Mouse (Mus musculus) ovary, adult 18-20 months (tissue): ENCODE results near the gene Ncf2.
A peak's percentile ranks its signal among the peaks of the same experiment; 100 is the strongest.
"Not testable (repeated sequence)": the region's sequence is repeated elsewhere in the genome, so short reads cannot be mapped to it uniquely, and the experiment has no call there.

Source experiments
- DNase-seq: peaks from one replicate; pipeline ENCODE4 v3.0.0; 2022; ENCODE audit warnings: low spot score, mixed read lengths

The Ncf2 gene

DNA sequence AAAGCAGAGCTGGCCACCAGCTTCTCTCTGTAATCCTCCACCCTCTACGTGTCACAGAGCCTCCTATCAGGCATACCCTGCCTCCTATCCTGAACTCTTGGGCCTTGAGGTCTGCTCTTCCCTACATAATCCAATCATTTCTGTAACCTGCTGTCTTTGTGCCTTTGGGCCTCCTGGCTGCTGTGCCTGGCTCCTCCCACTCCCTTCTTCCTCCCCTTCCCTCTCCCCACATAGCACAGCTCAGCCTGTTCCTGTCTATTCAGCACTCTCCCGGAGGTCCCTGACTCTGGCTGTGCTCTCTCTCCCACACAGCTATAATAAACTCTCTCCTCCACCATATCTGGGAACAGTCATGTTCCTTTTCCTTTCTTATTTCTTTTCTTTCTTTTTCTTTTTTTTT is at the start of gene Ncf2:
Gene Ncf2, plus strand, starts transcription at position 298 of the 400 bp plus-strand sequence.
- peak; percentile 8 for DNase-seq

DNA sequence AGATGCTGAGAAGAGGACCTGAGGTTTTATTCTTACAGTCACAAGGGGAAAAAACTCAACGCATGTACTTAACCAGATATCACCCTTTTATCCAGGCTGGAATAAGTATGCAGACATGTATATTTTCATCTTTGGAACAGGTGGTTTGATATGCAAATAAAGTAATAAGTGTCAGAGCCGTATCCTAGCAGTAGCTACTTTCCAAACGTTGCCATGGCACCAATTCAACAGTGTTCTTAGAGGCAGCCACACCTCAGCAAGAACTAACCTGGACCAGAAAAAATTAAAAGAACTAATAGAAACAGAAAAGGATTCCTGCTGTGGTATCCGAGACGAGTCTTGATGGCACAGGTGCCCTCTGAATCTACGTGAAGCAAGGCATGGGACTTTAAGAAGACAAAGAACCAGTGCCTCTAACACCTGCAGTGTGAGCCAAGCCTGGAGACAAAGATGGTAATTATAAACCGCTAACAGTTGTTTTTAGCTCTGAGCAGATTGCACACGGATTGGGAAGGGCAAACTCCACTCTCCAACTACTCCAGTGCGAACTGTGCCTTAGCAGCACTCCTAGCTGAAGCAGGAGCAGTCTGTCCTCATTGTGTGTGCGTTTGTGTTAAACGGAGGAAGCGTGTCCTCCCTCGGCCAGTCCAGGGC is 49.6 kb upstream of the Ncf2 start, which contains the start of gene Apobec4:
Gene Apobec4, plus strand, starts transcription at position 240 of the 654 bp plus-strand sequence.
- no peak for DNase-seq

DNA sequence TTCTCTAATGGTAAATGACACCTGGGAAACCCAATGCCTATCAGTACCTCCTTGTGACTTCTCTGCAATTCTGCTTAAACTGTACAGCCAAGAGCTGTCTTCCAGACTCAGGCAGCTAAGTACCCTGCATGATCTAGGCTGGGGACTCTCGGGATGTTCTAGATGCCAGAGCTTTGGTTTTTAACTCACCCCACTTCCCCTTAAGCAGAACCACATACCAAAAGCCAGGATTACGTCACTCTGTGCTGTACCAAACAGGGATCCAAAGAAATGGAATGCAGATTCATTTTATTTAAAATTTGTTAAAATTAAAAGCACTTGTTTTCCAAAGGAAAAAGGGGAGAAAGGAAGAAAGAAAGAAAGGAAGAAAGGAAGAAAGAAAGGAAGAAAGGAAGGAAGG is 38.2 kb upstream of the Ncf2 start:
- no peak for DNase-seq

DNA sequence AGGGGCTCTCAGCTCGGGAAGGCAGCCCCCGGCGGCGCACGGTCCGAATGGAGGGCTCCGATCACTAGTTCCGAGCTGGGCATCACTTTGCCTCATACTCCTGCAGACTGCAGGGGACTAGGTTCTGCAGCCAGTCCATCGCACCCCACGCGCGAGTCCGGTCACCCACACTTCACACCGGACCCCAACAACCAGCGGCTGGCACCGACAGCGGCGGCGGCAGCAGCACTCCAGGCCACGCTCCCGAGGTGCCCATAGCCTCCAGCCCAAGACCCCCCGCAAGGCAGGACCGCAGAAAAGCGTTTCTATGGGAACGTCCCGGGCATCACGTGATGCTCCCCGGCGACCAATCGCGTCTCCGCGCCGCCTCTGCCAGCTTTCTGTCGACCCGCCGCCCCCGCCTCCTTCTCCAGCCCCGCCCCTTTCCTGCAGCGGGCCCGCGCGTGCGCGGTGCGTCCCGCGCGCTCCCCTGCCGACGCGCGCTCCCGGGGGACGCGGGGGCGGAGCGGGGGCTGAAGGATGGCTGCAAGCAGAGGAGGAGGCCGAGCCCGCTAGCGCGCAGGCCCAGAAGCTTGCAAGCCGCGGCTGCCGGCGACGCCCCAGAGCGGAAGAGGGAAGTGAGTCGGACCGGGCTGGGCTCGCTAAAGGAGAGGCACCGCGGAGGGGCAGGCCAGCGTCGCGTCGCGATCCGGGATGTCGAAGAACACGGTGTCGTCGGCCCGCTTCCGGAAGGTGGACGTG is 33.8 kb upstream of the Ncf2 start, which contains the start of the genes Rgl1 and Arpc5:
Gene Rgl1, minus strand, starts transcription at position 320 of the 741 bp plus-strand sequence.
Gene Arpc5, plus strand, starts transcription at position 511 of the 741 bp plus-strand sequence.
- peak; percentile 96 for DNase-seq

DNA sequence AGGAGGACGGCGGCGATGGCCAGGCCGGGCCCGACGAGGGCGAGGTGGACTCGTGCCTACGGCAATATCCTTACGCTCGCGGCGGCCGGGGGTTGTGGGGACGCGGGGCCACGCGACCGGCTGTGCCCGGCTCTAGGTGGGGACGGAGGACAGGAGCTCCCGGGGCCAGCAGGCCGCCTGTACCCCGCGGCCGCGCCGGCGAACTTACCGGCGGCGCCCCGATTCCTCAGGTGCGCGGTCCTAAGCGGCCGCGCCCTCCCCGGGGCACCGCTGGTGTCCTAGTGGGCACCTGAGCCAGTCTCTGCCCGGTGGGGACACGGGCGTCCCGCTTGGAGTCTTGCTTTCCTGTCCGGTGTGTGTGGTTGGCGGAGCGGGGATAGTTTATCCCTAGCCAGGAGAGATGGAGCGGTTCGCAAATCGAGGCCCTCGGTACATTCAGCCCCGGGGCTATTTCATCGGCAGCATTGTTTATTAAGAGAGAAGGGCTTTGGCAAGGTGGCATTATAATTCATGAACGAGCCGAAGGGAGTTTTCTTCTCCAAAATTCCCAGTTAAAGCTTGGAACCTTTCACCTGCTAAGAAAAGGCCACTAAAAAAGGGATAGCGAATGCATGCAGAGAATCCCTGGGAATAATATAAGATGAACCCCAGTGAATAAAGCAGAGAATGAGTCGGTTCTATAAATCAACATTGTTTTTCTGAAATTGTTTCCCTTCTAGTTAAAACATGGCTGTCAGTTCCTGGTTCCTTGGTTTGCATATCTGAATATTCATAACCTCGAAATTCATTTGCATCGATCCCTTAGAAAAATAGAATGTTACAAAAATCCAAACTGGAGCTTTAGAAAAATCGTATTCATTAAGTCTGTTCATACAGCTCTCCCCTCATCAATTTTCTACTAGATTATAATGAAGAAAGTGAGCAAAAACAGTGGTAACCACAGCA is 32.9 kb upstream of the Ncf2 start:
- no peak for DNase-seq

GRCm38 (mm10) chr1:152767749-152768488 is 32.1 kb upstream of the Ncf2 start:
- peak; percentile 33 for DNase-seq

- no peak for DNase-seq
These were observed 29.0 kb upstream of the Ncf2 start for GRCm38 (mm10) chr1:152771016-152771415.

DNA sequence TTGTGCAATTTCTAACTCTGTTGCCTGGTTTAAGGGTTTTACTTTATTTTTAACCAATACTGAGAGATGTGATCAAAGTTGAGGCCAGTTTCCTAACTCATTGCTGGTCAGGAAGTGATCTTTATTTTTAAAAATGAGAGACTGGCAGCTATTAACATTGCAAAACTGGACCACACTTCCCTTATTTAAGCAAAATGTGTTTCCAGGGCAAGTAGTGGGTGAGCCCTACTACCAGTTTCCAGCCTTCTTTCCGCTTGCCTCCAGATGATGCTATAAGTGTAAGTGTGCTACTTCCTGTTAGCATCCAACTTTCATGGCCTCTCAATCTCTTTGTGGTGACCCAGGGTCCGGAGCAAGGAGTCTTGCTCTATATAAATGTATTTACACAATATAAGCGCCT is 25.4 kb upstream of the Ncf2 start:
- not testable (repeated sequence) for DNase-seq

DNA sequence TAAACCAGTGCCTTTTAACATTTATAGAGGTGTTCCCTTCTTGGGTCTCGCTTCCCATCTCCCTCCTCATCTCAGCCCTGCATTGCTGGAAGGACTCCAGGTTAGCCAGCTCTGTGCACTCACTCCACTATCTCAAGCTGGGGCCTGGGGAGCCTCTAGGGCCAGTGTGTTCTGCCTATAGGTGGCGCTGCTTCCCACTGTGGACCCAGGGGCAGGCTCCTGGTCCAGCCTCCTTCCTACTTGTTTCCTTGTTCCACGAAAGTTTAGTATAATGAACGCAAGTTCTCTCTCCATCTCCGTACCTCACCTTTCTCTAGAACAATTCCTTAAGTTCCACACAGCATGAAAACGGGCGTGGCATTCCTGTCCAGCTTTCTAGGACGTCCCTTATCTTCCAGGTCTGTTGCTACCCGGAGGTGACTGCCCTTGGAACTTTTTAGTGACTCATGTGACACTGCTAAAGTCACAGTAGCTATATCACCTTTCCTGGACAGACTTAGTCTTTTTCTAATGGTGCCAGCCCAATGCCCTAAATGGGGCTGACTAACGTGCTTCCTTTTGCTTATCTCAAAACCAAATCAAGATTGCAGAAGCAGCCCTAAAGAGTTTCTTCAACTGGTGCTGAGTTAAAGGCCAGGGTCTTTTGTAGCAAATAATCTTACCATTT is 20.8 kb upstream of the Ncf2 start:
- DNase-seq, result peak; percentile 49

DNA sequence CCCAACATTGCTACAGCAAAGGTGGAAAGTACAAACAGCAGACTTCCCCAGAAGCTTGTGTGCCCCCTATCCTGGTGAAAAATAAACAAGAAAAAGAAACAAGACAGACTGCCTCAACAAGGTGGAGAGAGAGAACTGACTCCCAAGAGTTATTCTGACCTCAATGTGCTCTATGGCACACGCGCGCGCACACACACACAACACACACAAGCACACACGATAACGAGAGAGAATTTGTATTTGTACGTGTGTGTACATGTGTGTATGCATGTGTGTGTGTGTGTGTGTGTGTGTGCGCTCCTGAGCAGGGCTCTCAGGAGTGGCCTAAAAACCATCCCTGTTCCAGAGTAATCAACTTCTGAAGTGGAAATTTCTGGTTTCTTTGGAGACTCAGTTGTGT is 15.4 kb upstream of the Ncf2 start:
- no peak for DNase-seq

DNA sequence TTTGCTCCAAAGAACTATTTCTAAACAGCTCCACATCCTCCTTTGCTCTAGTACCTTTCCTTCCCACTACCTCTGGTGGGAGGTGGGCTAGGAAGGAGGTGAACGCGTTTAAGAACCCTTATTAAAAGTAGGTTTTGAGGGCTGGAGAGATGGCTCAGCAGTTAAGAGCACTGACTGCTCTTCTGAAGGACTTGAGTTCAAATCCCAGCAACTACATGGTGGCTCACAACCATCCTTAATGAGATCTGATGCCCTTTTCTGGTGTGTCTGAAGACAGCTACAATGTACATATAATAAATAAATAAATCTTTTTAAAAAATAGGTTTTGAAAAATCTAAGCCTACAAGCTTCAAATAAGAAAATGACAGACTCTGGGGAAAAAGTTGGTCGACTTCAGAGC is 14.5 kb upstream of the Ncf2 start:
- not testable (repeated sequence) for DNase-seq

- DNase-seq, result no peak
These were observed 13.0 kb upstream of the Ncf2 start for GRCm38 (mm10) chr1:152786953-152787352.

DNA sequence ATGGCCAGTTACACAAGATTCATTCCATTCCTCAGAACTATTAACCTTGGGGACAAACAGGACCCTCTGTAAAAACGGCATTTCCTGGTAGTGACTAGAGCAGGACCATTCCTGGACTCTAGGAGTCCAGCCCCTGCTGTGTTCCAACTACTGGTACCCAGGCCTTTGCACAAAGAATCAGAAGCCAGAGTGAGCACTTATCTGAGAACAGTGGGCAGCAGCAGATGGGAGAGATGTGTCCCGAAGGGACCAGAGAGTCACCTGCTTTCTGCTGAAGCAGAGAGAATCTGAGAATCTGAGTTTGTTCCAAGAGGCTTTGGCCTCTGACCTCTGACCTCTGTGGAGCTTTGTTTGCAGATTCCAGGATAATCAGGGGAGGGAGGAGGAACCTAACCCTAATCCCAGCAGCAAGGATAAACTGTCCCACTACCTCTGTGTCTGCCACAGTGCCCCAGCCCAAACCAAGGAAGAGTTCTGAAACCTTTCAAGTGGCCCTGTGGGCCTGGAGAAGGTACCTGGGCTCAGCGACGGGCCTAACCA is 11.8 kb upstream of the Ncf2 start:
- DNase-seq, result no peak

- no peak for DNase-seq
These were observed 9.7 kb upstream of the Ncf2 start for GRCm38 (mm10) chr1:152790254-152790653.

DNA sequence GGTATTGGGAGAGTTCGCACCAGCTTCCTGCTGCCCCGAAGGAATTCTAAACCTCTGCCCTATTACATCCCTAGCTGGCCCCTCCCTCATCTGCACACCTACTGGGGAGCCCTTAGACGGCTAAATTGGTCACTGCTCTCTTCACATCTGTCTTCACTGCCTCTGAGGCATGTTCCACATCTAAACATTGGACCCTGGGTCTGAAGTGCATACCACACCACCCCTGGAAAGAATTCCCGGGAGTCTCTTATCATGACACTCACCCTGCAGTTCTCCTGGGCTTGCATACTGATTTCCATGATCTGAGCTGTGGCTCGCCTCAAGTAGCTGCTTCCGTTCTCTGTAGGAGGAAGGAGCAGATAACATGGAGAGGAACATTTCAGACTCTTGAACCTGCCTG is 9.2 kb upstream of the Ncf2 start:
- DNase-seq, result no peak

DNA sequence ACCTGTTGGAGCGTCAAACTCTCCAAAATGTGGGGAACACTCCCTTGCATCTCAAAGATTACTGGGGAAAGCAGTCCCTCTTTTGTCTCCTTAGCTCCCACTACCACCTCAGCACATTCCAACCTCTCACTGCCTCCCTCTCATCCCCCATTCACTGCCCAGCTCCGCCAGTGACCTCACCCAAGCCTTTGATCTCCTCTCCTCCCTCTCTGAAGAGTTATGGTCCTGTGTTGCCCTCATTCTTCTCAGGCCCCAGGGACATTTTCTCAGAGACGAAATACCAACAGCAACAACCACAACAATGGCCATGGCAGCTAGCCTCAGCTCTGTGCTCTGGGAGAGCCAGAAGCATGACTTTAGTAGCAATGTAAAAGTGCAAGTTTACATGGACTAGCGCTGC is 8.7 kb upstream of the Ncf2 start:
- DNase-seq, result no peak

GRCm38 (mm10) chr1:152792736-152793494 is 7.1 kb upstream of the Ncf2 start:
- DNase-seq, result no peak

DNA sequence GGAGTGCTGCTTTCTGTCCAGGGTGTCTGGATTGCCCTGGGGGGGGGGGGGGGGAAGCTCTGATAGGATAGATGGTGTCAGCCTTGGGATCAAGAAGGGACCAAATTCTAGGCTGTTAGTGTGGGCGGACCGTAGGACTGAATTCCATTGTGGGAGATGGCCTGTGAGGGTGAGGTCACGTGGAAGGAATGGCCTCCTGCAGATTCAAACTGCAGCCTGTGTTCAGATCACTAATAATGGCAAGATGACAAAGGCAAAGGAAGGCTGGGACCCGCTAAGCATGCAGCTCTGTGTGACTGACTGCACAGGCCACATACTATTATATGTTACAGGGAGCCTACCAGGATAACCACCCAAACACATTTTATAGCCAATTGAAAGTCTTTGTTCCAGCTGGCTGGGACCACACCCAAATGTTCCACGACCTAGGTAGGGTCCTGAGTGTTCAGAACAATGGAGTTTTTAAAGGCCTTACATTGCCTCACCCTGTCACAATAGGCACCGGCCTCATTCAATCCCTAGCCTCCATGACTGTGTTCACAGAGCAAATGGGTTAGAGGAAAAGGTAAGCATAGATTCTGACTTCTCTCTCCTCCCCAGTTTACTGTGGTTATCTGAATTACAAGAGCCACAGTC is 6.4 kb upstream of the Ncf2 start:
- DNase-seq, result no peak

- no peak for DNase-seq
These were observed 4.2 kb upstream of the Ncf2 start for GRCm38 (mm10) chr1:152795688-152796255.
